Mouse (Mus musculus): ENCODE measurements around the gene Nr6a1.

The Nr6a1 gene

DNA sequence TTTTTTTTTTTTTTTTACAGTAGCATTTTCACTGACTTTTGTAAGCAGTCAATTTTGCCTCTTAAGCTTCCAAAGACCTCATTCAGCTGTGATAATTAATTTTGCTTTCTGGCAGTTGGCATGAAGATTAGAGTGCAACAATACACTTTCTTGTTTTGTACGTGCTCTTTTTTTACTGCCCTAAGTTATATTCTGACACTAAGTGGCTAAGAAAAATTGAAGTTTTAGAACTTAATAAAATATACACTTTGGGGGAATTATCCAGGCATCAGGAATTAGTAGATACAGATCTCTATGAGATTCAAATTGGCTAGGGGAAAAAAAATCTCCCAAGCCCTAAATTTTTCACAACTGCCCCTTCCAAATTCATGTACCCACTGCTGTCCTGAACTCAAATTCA, 144.8 kb downstream of the Nr6a1 start:
- DNase-seq (ENCODE audit: low read depth, low spot score): no peak

GRCm38 (mm10) chr2:38781945-38782720, 145.4 kb downstream of the Nr6a1 start:
- DNase-seq (ENCODE audit: low read depth, low spot score): no peak

DNA sequence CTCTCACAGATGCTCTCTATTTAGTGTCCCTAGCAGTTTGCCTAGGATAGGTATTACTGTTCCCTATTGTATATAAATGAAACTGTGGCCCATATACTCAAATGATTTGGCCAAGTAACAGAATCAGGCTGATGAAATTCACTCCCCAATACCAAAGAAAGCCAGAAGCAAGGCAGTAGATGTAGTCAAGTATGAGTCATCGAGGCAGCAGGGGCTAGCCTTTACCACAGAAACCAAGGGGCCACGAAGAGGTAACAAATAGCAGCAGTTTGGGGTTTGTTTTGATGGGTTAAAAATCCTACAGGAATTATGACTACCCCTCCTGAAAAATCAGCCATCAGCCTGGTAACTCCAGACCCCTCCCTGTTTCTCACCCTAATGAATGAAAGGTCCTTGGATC, 147.5 kb downstream of the Nr6a1 start:
- DNase-seq (ENCODE audit: low read depth, low spot score): no peak

DNA sequence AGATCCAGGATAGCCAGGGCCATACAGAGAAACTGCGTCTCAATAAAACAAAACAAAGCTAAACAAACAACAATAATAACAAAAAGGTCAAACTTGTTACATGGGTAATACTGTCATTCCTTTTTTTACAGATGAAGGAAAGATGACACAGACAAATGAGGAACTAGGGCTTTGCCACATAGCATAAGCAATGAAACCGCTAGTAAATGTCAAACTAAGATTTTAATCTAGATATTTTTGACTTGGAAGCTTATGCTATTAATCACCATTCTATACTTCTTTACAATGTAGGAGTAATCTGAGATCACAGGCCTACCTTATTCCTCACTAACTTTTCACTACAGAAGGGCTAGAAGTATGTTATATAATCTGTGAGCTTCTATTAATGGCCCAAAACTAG, 150.2 kb downstream of the Nr6a1 start:
- no peak for DNase-seq (ENCODE audit: low read depth, low spot score)

DNA sequence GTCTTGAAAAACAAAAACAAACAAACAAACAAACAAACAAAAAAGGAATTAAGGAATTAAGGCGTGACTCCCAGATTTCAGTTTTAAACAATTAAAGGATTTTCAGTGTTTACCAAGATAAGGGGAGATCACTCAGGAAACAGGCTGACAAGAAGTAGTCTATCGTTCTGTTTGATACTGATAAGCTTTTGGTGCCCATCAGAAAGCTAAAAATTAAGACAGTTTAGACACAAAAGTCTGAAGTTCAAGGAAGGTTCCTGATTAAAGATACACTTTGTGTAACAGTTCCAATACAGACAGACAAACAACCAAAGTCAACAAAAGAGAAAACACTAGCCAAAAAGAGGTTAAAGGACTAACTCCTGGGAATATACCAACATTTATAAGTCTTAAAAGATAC, 152.6 kb downstream of the Nr6a1 start:
- no peak for DNase-seq (ENCODE audit: low read depth, low spot score)

DNA sequence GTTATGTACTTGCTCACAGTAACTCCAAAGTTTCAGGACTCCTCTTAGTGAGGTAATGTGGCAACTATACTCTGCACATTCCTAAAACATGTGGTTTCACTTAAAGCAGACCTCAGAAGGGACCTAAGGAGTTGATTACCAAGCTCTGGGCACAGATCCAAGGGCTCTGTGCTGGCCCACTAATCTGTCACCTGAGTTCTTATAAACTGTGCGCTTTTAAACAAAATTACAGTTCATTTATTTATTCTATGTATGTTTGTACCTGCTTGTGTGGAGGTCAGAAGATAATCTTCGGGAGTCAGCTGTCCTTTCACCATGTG, 156.1 kb downstream of the Nr6a1 start:
- no peak for DNase-seq (ENCODE audit: low read depth, low spot score)

GRCm38 (mm10) chr2:38770772-38771477, 156.6 kb downstream of the Nr6a1 start:
- DNase-seq (ENCODE audit: low read depth, low spot score): no peak

GRCm38 (mm10) chr2:38767177-38767931, 160.1 kb downstream of the Nr6a1 start:
- no peak for DNase-seq (ENCODE audit: low read depth, low spot score)

DNA sequence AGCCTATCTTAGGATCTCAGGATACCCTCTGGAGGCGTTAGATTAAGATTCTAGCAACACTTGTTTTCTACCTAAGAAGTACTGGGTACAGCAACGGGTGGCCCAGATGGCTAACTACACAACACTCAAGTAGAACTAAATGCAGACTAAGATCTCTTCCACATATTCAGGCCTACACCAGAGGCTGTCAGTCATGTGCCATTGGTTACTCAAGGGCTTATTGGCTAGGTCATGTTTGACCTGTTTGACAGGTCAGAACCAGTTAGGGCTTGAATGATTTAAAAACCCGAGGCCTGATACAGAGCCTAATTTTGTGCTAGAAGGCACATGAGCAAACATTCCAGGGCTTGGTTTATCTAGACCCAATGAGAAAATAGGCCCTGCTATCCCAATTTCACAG, 187.6 kb downstream of the Nr6a1 start:
- DNase-seq (ENCODE audit: low read depth, low spot score): no peak

DNA sequence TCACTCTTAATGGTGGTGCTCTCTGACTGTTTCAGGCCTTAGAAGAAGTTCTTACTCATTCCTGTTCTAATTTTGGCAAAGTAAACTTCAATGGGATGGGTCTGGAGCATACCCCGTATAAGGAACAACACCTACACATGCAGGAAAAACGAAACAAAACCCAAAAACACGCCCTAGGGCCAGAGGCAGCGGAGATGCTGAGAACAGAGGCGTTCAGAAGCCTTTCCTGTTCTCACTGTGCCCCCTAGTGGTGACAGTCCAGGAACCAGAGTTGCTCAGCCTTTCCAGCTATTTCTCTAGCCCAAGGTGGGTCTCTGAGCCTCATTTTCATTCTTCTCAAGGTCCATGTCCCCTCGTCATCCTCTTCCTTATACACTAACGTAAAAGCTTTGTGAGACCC, 188.1 kb downstream of the Nr6a1 start:
- peak; percentile 24 for DNase-seq (ENCODE audit: low read depth, low spot score)

GRCm38 (mm10) chr2:38738601-38739301, 188.7 kb downstream of the Nr6a1 start:
- DNase-seq (ENCODE audit: low read depth, low spot score): no peak

GRCm38 (mm10) chr2:38735740-38736139, 191.7 kb downstream of the Nr6a1 start:
- no peak for DNase-seq (ENCODE audit: low read depth, low spot score)

GRCm38 (mm10) chr2:38734721-38735120, 192.8 kb downstream of the Nr6a1 start:
- DNase-seq (ENCODE audit: low read depth, low spot score): no peak

- DNase-seq (ENCODE audit: low read depth, low spot score): no peak
Measured at GRCm38 (mm10) chr2:38730331-38730827, 197.1 kb downstream of the Nr6a1 start.

DNA sequence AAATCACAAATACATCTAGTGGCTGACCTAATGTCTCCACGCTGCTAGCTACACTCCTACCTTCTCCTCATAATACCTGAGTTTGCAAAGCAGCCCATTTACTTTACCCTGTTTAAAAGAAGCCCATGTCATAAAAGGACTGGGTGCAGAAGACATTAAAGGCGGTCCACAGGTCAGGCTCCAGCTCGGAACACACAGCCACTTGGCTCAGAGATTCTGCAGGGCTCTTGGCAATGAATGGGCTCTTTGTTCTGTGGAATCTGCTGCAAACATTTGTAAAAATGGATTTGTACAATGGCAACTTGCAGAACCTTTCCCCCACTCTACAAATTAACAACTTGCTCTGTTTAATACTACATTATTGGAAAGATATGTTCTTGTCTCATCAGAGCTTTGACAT, 202.1 kb downstream of the Nr6a1 start:
- no peak for DNase-seq (ENCODE audit: low read depth, low spot score)

DNA sequence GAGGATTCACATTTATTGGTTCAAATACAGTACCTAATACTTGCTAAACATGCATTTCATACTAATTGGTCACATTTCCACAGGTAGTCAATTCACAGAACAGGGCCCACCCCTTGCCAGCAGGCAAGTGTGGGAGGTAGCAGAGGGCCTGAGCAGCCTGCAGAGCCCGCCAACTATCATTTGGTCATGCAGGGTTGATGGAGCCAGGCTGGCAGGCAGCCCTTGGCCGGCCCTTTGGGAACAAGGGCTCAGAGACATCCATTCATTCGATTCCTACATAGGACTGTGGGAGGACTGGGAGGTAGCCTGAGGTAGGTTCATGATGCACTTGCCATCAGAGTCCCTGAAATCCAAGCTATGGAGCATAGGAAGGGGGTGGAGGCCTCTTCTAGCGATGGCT, 204.1 kb downstream of the Nr6a1 start:
- no peak for DNase-seq (ENCODE audit: low read depth, low spot score)

- DNase-seq (ENCODE audit: low read depth, low spot score): no peak
Measured at GRCm38 (mm10) chr2:38722076-38722475, 205.4 kb downstream of the Nr6a1 start.

GRCm38 (mm10) chr2:38720661-38721060, 206.8 kb downstream of the Nr6a1 start:
- no peak for DNase-seq (ENCODE audit: low read depth, low spot score)

- no peak for DNase-seq (ENCODE audit: low read depth, low spot score)
Measured at GRCm38 (mm10) chr2:38719354-38719753, 208.1 kb downstream of the Nr6a1 start.

DNA sequence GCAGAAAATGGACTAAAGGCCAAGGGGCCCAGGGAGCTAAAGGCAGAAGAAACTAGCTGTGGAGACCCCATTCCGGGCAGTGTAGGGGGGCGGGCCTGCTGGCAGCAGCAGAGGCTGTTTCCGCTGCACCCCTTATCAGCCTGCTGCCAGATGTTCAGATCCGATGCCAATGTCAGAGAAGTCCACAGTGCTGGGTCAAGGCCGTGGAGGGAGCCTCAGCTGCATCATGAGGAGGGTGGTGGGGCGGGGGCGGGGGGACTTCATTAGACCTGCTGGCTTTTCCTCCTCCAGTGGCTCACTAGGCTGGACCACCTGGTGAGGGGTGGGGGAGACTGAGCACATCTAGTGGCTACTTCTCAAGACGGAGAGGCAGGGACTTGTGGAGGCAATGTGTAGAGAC, 208.8 kb downstream of the Nr6a1 start:
- no peak for DNase-seq (ENCODE audit: low read depth, low spot score)

DNA sequence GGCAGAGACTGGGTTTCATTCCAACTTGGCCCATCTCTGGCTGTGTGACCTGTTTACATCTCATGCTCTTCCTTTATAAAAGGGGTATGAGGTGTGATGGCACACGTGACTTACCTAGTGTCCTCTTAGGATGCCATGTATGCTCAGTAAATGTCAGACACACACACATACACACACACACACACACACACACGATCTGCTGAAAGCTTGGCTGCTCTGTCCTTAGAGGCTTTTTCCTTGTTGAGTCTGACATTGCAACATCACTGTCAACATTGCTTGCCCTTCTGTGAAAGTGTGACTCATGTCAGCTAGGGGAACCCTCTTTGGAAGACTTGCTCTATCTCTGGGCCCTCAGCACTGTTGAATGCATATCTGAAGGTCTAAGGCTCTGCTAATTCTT, 210.1 kb downstream of the Nr6a1 start:
- DNase-seq (ENCODE audit: low read depth, low spot score): no peak

- no peak for DNase-seq (ENCODE audit: low read depth, low spot score)
Measured at GRCm38 (mm10) chr2:38714324-38714723, 213.2 kb downstream of the Nr6a1 start, which contains the start of gene Nr5a1. TSS of gene Nr5a1 (minus strand) at chr2:38714542.

All from c-Kit-negative CD71-positive TER-119-positive erythroid progenitor cells, embryonic 14.5 days (primary cell).